Mouse (Mus musculus) E14TG2a.4 (cell line): ENCODE results near the gene Galnt7.

ENCODE experiments used
- CTCF ChIP-seq: conservative IDR thresholded peaks from 2 replicates; pipeline ENCODE4 v1.5.1; 2014; ENCODE audit warnings: low read length
- NANOG ChIP-seq: IDR thresholded peaks from 2 replicates; pipeline ENCODE4 v1.6.1; 2014; ENCODE audit warnings: borderline replicate concordance, low read length, mixed read lengths
- POU5F1 ChIP-seq: IDR thresholded peaks from 2 replicates; pipeline ENCODE4 v1.6.1; 2014; ENCODE audit warnings: low read length, borderline replicate concordance

DNA sequence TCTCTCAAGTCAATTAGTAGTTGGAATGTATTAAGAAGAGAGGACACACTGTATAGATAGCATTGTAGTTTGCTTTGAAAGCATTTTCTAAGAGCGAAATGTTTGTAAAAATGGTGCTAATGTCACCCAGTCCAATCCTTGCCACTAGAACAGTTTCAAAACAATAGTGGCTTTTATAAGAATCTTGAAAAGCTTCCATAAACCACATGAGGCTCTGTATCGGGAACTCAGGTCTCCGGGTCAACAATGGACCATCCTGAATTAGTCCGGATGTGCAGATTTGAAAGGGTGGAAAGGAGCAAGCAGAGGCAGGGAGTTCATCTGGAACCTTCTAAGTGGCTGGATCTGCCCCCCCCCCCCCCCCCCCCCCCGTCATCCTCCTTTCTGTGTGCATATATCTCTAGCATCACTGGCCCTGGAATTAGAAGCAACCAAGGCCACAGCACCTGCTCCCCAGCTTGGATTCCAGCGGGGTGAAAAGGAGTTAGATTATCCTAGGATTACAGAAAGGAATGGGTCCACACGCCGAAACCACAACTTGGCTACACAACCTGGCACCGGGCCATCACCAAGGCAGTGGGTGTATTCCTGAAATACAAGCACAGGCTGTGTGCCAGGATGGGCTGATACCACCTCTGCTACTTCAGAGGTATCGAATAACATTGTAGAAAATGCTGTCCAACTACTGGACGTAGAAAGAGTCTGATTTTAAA is 42.0 kb downstream of the Galnt7 start:
- no peak for TF ChIP-seq CTCF
- no peak for TF ChIP-seq POU5F1
- no peak for TF ChIP-seq NANOG
